Mouse (Mus musculus) liver, adult 2 months (tissue): ENCODE measurements around the gene Tet3. TPM values are rescaled to one million over a fixed set of nuclear protein-coding genes. Genes with fewer than 3 reads are reported as not detected.

Experiments used
- DNase-seq: peaks from one replicate; pipeline ENCODE4 v3.0.0-alpha.2; 2011; ENCODE audit warnings: low read depth, low spot score; ENCODE audit errors: extremely low read depth
- H3K27ac ChIP-seq: fragments of 200-500 bp; replicated peaks from 2 replicates; pipeline ENCODE4 v1.5.1; 2012; ENCODE audit warnings: low read depth, mild to moderate bottlenecking, control low read depth, inconsistent platforms, low read length; ENCODE audit not compliant: insufficient read depth
- H3K27me3 ChIP-seq: fragments of 200-500 bp; 2 replicates; pipeline ENCODE4 v1.6.1; 2012; ENCODE audit warnings: mild to moderate bottlenecking, moderate library complexity, low read length, inconsistent platforms; ENCODE audit not compliant: control insufficient read depth, insufficient read depth
- H3K36me3 ChIP-seq: fragments of 200-500 bp; 2 replicates; pipeline ENCODE4 v1.6.1; 2012; ENCODE audit warnings: low read length, inconsistent platforms; ENCODE audit not compliant: control insufficient read depth, insufficient read depth
- H3K4me1 ChIP-seq: fragments of 200-500 bp; 2 replicates; pipeline ENCODE4 v1.6.1; 2011; ENCODE audit warnings: low read length; ENCODE audit not compliant: control insufficient read depth, insufficient read depth
- H3K4me3 ChIP-seq: fragments of 200-500 bp; 2 replicates; pipeline ENCODE4 v1.5.1; 2011; ENCODE audit warnings: low read depth, mild to moderate bottlenecking, control low read depth, low read length, moderate library complexity; ENCODE audit not compliant: insufficient read depth
- H3K79me2 ChIP-seq: fragments of 200-500 bp; 2 replicates; pipeline ENCODE4 v1.6.1; 2012; ENCODE audit warnings: inconsistent platforms, mild to moderate bottlenecking, low read length, moderate library complexity; ENCODE audit not compliant: control insufficient read depth, insufficient read depth
- H3K9ac ChIP-seq: fragments of 200-500 bp; 2 replicates; pipeline ENCODE4 v1.6.1; 2012; ENCODE audit warnings: low read depth, mild to moderate bottlenecking, control low read depth, inconsistent platforms, low read length
- CTCF ChIP-seq: fragments of 200-500 bp; IDR thresholded peaks from 2 replicates; pipeline ENCODE4 v1.5.1; 2011; ENCODE audit warnings: low read depth, low read length, control low read depth
- POLR2A ChIP-seq: fragments of 200-500 bp; IDR thresholded peaks from 2 replicates; pipeline ENCODE4 v1.6.1; 2011; ENCODE audit warnings: low read length, control low read depth; ENCODE audit not compliant: insufficient read depth; ENCODE audit errors: extremely low read depth
- WGBS: fragments of 180-500 bp; shearing (Covaris S2); methylation state at CpG from one replicate; pipeline ENCODE4 v1.1.7; 2018; 5-methylcytosine and 5-hydroxymethylcytosine counted together
- polyA plus RNA-seq: library from polyadenylated mRNA; depleted of rRNA; stranded (reverse); fragments of >200 nt; gene quantifications from 2 replicates; pipeline ENCODE4 v1.2.3, GENCODE M21; 2012
- total RNA-seq: library from RNA; depleted of rRNA; stranded (reverse); fragments of >200 nt; gene quantifications from 2 replicates; pipeline ENCODE4 v1.2.3, GENCODE M21; 2014

Tet3 gene
- total and polyA plus RNA-seq, 2 experiments = 4.5 to 4.6 TPM

- TF ChIP-seq CTCF (no peak), POLR2A (no peak)
- H3K9ac ChIP-seq = peak overlapping the region; percentile 55
- 1% methylated on average over 6 of the region's 6 CpGs for WGBS
- peak overlapping the region; percentile 83 for H3K4me3 ChIP-seq
- peaks cover 18% of the 10 kb centered on the region; the same call in 1 of the 2 replicates for H3K79me2 ChIP-seq
- H3K4me1 ChIP-seq = peaks cover 6% of the 10 kb centered on the region; the same call in 1 of the 2 replicates
- no peaks in the 10 kb centered on the region for H3K27me3 ChIP-seq
- peaks cover 18% of the 10 kb centered on the region for H3K36me3 ChIP-seq
- DNase-seq = no peak
- H3K27ac ChIP-seq = peak overlapping the region; percentile 30
These were observed 132.5 kb downstream of the Tet3 start for GRCm38 (mm10) chr6:83326394-83326736.

DNA sequence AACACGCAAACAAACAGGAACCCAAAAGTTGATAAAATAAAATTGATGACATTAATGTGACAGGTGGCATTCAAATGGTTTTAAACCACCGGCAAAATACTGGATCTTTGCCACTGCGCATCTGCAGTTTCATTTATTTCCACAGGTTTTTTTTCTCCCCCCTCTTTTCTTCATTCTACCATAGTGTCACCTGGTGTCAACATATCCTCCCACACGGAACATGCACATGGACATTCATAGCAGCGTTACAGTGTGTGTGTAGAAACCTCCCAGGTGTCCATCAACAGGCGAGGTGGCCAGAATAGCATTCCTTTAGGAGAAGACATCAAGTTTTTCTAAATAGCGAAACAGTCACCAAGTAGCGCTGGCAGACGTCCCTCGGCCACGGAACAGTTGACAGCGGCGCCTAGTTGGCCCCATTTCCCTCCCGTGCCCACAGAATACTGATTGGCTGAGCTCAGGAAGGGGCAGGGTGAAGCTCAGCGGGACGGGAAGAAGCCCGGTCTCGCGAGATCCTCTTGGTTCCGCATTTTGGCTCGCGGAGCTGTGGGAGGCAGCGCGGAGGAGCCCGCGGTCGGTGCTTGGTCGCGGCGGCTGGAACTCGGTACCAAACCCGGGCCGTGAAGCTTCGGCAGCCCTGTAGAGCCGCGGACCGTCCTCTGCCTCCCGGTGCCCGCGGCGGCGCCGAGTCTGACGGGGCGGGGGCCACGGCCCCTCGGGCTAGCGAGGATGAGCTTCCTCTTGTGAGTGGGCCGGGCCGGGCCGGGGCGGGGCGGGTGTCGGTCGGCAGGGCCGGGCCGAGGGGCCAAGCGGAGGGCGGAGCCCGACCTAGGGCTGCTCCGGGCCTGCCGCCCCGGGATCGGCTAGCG is 133.1 kb downstream of the Tet3 start, which contains the start of the genes Mthfd2 and Mob1a:
Gene Mthfd2 (minus strand): TSS at position 384 of the 869 bp plus-strand sequence.
Gene Mob1a (plus strand): TSS at position 492 of the 869 bp plus-strand sequence.
- Histone ChIP-seq H3K36me3 (peaks cover 13% of the 10 kb centered on the region), H3K27ac (peak within 1 kb of the TSS; percentile 83), H3K79me2 (peaks cover 18% of the 10 kb centered on the region; the same call in 1 of the 2 replicates), H3K27me3 (no peaks in the 10 kb centered on the region), H3K4me1 (peaks cover 6% of the 10 kb centered on the region; the same call in 1 of the 2 replicates), H3K4me3 (peak within 1 kb of the TSS; percentile 83), H3K9ac (peak within 1 kb of the TSS; percentile 91)
- peak; percentile 91 for DNase-seq
- WGBS = under 1% methylated on average over 64 of the region's 65 CpGs
- TF ChIP-seq CTCF (no peak), POLR2A (peak; percentile 81; the same call in 1 of the 2 replicates)

DNA sequence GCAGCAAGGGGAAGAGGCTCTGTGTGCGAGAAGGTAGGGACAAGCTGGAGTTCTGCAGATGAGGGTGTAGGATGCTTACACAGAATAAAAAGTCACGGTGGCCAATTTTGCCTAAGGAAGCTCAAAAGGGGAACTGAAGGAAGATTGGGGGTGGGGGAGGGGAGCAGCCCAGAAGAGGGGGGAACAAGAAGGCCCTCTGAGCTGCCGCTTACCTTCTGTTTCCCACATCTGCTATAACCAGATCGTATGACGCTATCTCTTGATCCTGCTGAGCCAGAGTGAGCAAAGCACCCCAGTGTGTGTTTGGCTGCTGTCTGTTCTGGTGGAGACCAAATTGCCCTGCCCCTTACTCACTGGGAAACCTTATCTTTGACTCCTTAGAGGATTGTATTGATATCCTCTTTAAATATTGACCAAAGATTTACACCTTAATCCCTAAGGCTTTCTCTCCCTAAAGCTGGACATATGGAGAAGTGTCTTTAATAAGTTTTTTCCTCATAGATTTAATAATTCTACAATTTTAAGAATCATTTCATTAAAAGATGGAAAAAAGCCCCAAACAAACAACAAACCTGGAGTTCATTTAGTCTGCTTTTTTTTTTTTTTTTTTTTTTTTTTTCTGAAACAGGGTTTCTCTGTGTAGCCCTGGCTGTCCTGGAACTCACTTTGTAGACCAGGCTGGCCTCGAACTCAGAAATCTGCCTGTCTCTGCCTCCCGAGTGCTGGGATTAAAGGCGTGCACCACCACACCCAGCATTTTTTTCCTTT is 135.0 kb downstream of the Tet3 start:
- peaks cover 4% of the 10 kb centered on the region; the same call in 1 of the 2 replicates for H3K36me3 ChIP-seq
- no peaks in the 10 kb centered on the region for H3K27me3 ChIP-seq
- no peak for TF ChIP-seq POLR2A
- no peak for TF ChIP-seq CTCF
- H3K4me1 ChIP-seq = peaks cover 6% of the 10 kb centered on the region; the same call in 1 of the 2 replicates
- 93% methylated on average over 8 of the region's 8 CpGs for WGBS
- no peak overlapping the region for H3K27ac ChIP-seq
- no peak overlapping the region for H3K9ac ChIP-seq
- H3K79me2 ChIP-seq = peaks cover 15% of the 10 kb centered on the region; the same call in 1 of the 2 replicates
- no peak overlapping the region for H3K4me3 ChIP-seq
- no peak for DNase-seq

DNA sequence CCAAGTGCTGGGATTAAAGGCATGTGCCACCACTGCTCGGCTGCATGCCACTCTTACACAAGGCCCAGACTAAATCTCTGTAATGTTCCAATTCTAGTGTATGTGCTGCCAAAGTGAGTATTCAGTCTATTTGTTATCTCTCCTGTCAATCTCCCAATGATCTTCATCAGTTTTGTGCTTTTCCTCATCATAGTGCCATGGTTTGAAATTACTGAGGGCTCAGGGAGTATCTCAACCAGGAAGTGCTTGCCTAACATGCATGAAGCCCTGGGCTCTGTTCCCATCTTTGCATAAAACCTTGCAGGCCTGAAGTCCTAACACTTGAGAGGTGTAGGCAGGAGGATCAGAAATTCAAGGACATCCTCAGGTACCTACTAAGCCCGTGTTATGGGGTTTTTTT is 136.1 kb downstream of the Tet3 start:
- Histone ChIP-seq H3K36me3 (no peaks in the 10 kb centered on the region), H3K4me1 (peaks cover 4% of the 10 kb centered on the region; the same call in 1 of the 2 replicates), H3K27me3 (no peaks in the 10 kb centered on the region), H3K79me2 (peaks cover 8% of the 10 kb centered on the region; the same call in 1 of the 2 replicates), H3K4me3 (no peak overlapping the region), H3K27ac (no peak overlapping the region), H3K9ac (no peak overlapping the region)
- DNase-seq = no peak
- WGBS = 67% methylated on average over 2 of the region's 2 CpGs
- no peak for TF ChIP-seq POLR2A
- no peak for TF ChIP-seq CTCF

- no peak overlapping the region for H3K27ac ChIP-seq
- no peak for DNase-seq
- H3K9ac ChIP-seq = no peak overlapping the region
- TF ChIP-seq POLR2A (no peak), CTCF (no peak)
- H3K36me3 ChIP-seq = no peaks in the 10 kb centered on the region
- H3K27me3 ChIP-seq = no peaks in the 10 kb centered on the region
- 75% methylated on average over 1 of the region's 1 CpGs for WGBS
- H3K79me2 ChIP-seq = peaks cover 4% of the 10 kb centered on the region; the same call in 1 of the 2 replicates
- H3K4me1 ChIP-seq = peaks cover 2% of the 10 kb centered on the region; the same call in 1 of the 2 replicates
- no peak overlapping the region for H3K4me3 ChIP-seq
These were observed 137.0 kb downstream of the Tet3 start for GRCm38 (mm10) chr6:83321927-83322326.
